ENCODE assay signal across 28 mouse cellular contexts in the genomic region with DNA sequence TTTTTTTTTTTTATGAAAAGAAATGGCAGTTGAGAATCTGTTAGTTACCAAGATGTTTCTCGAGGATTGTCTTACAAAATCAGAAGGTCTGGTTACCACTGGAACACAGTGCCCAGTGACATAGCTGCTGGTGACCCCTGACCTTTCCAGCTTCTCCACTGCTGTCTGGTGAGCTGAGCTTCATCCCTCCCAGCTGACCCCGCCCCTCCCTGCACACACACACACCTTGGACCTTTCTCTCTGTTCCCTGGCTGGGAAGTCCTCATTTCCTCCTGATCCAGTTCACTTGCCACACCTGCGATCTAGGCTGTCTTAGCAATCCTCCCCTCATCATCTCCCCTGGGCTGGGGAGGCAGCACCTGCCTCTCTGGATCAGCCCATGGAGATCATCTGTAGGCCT. TPM values are rescaled to one million over a fixed set of nuclear protein-coding genes. Genes with fewer than 3 reads are reported as not detected.
DNase-seq lines count a peak whose midpoint lies in the region; ATAC-seq and TF ChIP-seq lines count a peak whose summit lies in the region.
"Had no signal": no experiment of that assay in that cellular context is flagged by ENCODE, and none has a peak within 500 bp of the region (broad histone marks: within the 10 kb centered on the region; RNA-seq: fewer than 3 reads in every experiment).

No protein-coding gene starts in this region.

- DNase-seq in kidney, postnatal 25 days: peak; percentile 45 to 81
- DNase-seq in liver, postnatal 0 days: peak; percentile 14
- no peak for DNase-seq in liver, embryonic 11.5 days (ENCODE audit: low spot score)
- no peak for DNase-seq in adrenal gland, postnatal 25 days
- DNase-seq: adrenal gland, adult 2 months; adrenal gland, postnatal 14 days; B cell, adult 2 months; cerebellum, adult 11-12 months; cerebellum, adult 8-10 months; cerebellum, postnatal 10 days; cerebellum, postnatal 36 days; gastrocnemius, postnatal 10 days; gastrocnemius, postnatal 36 days; heart, adult 2 months; heart, postnatal 14 days; heart, postnatal 4 days had no signal

- peaks cover 7% of the 10 kb centered on the region; the same call in 1 of the 2 replicates for H3K4me1 ChIP-seq in intestine, embryonic 16.5 days (ENCODE audit: control insufficient read depth, insufficient read depth, low read length)
- H3K4me1 ChIP-seq in intestine, embryonic 15.5 days (replicated peaks): peaks cover 6% of the 10 kb centered on the region; the same call in 1 of the 2 replicates
- peaks cover 10% of the 10 kb centered on the region for H3K4me1 ChIP-seq in kidney, embryonic 15.5 days
- peaks cover 11% of the 10 kb centered on the region; the same call in 1 of the 2 replicates for H3K4me1 ChIP-seq in liver, postnatal 0 days (ENCODE audit: insufficient read depth)
- no peaks in the 10 kb centered on the region for H3K4me1 ChIP-seq in liver, embryonic 11.5 days (replicated peaks; ENCODE audit: control insufficient read depth, insufficient read depth, low read length)
- H3K4me1 ChIP-seq: embryonic facial prominence, embryonic 12.5 days; embryonic facial prominence, embryonic 15.5 days; forebrain, embryonic 15.5 days had no signal

- TF ChIP-seq EP300 in liver, postnatal 0 days (IDR thresholded peaks at IDR 0.05; ENCODE audit: low read depth): no peak

- H3K9me3 ChIP-seq in intestine, embryonic 16.5 days (ENCODE audit: control insufficient read depth, low read length): no peaks in the 10 kb centered on the region
- H3K9me3 ChIP-seq in intestine, embryonic 15.5 days: no peaks in the 10 kb centered on the region
- H3K9me3 ChIP-seq in kidney, embryonic 15.5 days (replicated peaks): no peaks in the 10 kb centered on the region
- no peaks in the 10 kb centered on the region for H3K9me3 ChIP-seq in liver, postnatal 0 days (ENCODE audit: low read length)
- H3K9me3 ChIP-seq in liver, embryonic 11.5 days (ENCODE audit: control insufficient read depth, low read length): no peaks in the 10 kb centered on the region
- H3K9me3 ChIP-seq: embryonic facial prominence, embryonic 12.5 days; embryonic facial prominence, embryonic 15.5 days; forebrain, embryonic 15.5 days; G1E; heart, embryonic 10.5 days; heart, embryonic 13.5 days had no signal

- 52% methylated on average over 3 of the region's 3 CpGs for WGBS in intestine, embryonic 16.5 days
- 51% methylated on average over 3 of the region's 3 CpGs for WGBS in intestine, embryonic 15.5 days
- 66% methylated on average over 3 of the region's 3 CpGs for WGBS in kidney, embryonic 15.5 days
- WGBS in liver, postnatal 0 days (ENCODE audit: insufficient replicate concordance): 46% methylated on average over 3 of the region's 3 CpGs
- 49% methylated on average over 3 of the region's 3 CpGs for WGBS in liver, embryonic 11.5 days

- H3K4me3 ChIP-seq in intestine, embryonic 16.5 days (ENCODE audit: low read length): no peak overlapping the region
- H3K4me3 ChIP-seq in intestine, embryonic 15.5 days (replicated peaks): no peak overlapping the region
- no peak overlapping the region for H3K4me3 ChIP-seq in kidney, embryonic 15.5 days (replicated peaks)
- H3K4me3 ChIP-seq in liver, postnatal 0 days (ENCODE audit: low read depth, low read length): no peak overlapping the region
- no peak overlapping the region for H3K4me3 ChIP-seq in liver, embryonic 11.5 days (ENCODE audit: low read depth, low read length)
- H3K4me3 ChIP-seq: embryonic facial prominence, embryonic 12.5 days; embryonic facial prominence, embryonic 15.5 days; forebrain, embryonic 15.5 days; heart, adult 2 months; heart, embryonic 10.5 days; heart, embryonic 13.5 days had no signal

- no peak for TF ChIP-seq CTCF in liver, postnatal 0 days (IDR thresholded peaks at IDR 0.05; ENCODE audit: low read depth)

- H3K27ac ChIP-seq in intestine, embryonic 16.5 days (ENCODE audit: low read length): no peak overlapping the region
- no peak overlapping the region for H3K27ac ChIP-seq in intestine, embryonic 15.5 days
- no peak overlapping the region for H3K27ac ChIP-seq in kidney, embryonic 15.5 days
- peak overlapping the region; percentile 59 for H3K27ac ChIP-seq in liver, postnatal 0 days (ENCODE audit: low read depth)
- H3K27ac ChIP-seq in liver, embryonic 11.5 days (ENCODE audit: low read depth, low read length): no peak overlapping the region
- H3K27ac ChIP-seq: embryonic facial prominence, embryonic 12.5 days; embryonic facial prominence, embryonic 15.5 days; forebrain, embryonic 15.5 days; heart, adult 2 months; heart, embryonic 10.5 days; heart, embryonic 13.5 days; hindbrain, embryonic 14.5 days; hindbrain, postnatal 0 days had no signal

- H3K9ac ChIP-seq in intestine, embryonic 16.5 days (ENCODE audit: low read depth, low read length): no peak overlapping the region
- no peak overlapping the region for H3K9ac ChIP-seq in intestine, embryonic 15.5 days
- no peak overlapping the region for H3K9ac ChIP-seq in kidney, embryonic 15.5 days
- H3K9ac ChIP-seq in liver, postnatal 0 days (replicated peaks): no peak overlapping the region
- no peak overlapping the region for H3K9ac ChIP-seq in liver, embryonic 11.5 days (ENCODE audit: low read depth, low read length)
- H3K9ac ChIP-seq: embryonic facial prominence, embryonic 12.5 days; embryonic facial prominence, embryonic 15.5 days; forebrain, embryonic 15.5 days; heart, embryonic 13.5 days; hindbrain, embryonic 14.5 days had no signal

- 0 out of 2 replicates have a peak, but pooled peaks cover 3% of the 10 kb centered on the region for H3K27me3 ChIP-seq in intestine, embryonic 16.5 days (replicated peaks; ENCODE audit: control insufficient read depth, insufficient read depth, low read length)
- H3K27me3 ChIP-seq in intestine, embryonic 15.5 days (replicated peaks): no peaks in the 10 kb centered on the region; the same call in 1 of the 2 replicates
- H3K27me3 ChIP-seq in kidney, embryonic 15.5 days: 0 out of 2 replicates have a peak, but pooled peaks cover 2% of the 10 kb centered on the region
- no peaks in the 10 kb centered on the region for H3K27me3 ChIP-seq in liver, postnatal 0 days (ENCODE audit: insufficient read depth, low read length)
- 0 out of 2 replicates have a peak, but pooled peaks cover 4% of the 10 kb centered on the region for H3K27me3 ChIP-seq in liver, embryonic 11.5 days (replicated peaks; ENCODE audit: control insufficient read depth, insufficient read depth, low read length)
- H3K27me3 ChIP-seq: embryonic facial prominence, embryonic 15.5 days; Patski had no signal

- H3K4me2 ChIP-seq in intestine, embryonic 16.5 days (ENCODE audit: low read depth, low read length): no peak overlapping the region
- H3K4me2 ChIP-seq in intestine, embryonic 15.5 days (replicated peaks): no peak overlapping the region
- no peak overlapping the region for H3K4me2 ChIP-seq in kidney, embryonic 15.5 days
- H3K4me2 ChIP-seq in liver, postnatal 0 days (ENCODE audit: low read depth, low read length): no peak overlapping the region
- H3K4me2 ChIP-seq in liver, embryonic 11.5 days: no peak overlapping the region
- H3K4me2 ChIP-seq: embryonic facial prominence, embryonic 12.5 days; embryonic facial prominence, embryonic 15.5 days; forebrain, embryonic 15.5 days; heart, embryonic 13.5 days; hindbrain, embryonic 14.5 days had no signal

- peak; percentile 19; the same call in 1 of the 2 replicates for ATAC-seq in intestine, embryonic 16.5 days
- ATAC-seq in intestine, embryonic 15.5 days: no peak
- no peak for ATAC-seq in kidney, embryonic 15.5 days (replicated peaks; ENCODE audit: low FRiP score)
- ATAC-seq in liver, postnatal 0 days: no peak
- ATAC-seq in liver, embryonic 11.5 days (replicated peaks; ENCODE audit: low FRiP score): no peak
- ATAC-seq: forebrain, embryonic 15.5 days; hindbrain, postnatal 0 days; Patski had no signal

- no peaks in the 10 kb centered on the region for H3K36me3 ChIP-seq in intestine, embryonic 16.5 days (ENCODE audit: control insufficient read depth, insufficient read depth, low read length)
- H3K36me3 ChIP-seq in intestine, embryonic 15.5 days: no peaks in the 10 kb centered on the region
- no peaks in the 10 kb centered on the region for H3K36me3 ChIP-seq in kidney, embryonic 15.5 days
- no peaks in the 10 kb centered on the region for H3K36me3 ChIP-seq in liver, postnatal 0 days (replicated peaks; ENCODE audit: insufficient read depth, low read length)
- no peaks in the 10 kb centered on the region for H3K36me3 ChIP-seq in liver, embryonic 11.5 days (ENCODE audit: control insufficient read depth, insufficient read depth, low read length)
- H3K36me3 ChIP-seq: embryonic facial prominence, embryonic 12.5 days; embryonic facial prominence, embryonic 15.5 days; forebrain, embryonic 15.5 days; G1E; heart, embryonic 10.5 days; heart, embryonic 13.5 days had no signal

RNA-seq across cellular contexts. Expression of a gene that starts 58.3 kb away (rescaled TPM):
- 6.4 and 7.1 TPM in 2 replicates for polyA plus RNA-seq in intestine, embryonic 16.5 days (2015; fragmentation: Nextera tagmentation; extraction: Ambion mirVana)
- 5.1 and 5.7 TPM in 2 replicates for polyA plus RNA-seq in intestine, embryonic 15.5 days (2015; fragmentation: Nextera tagmentation; extraction: Ambion mirVana)
- polyA plus RNA-seq in kidney, embryonic 15.5 days (2015; fragmentation: Nextera tagmentation; extraction: Ambion mirVana): 6.2 and 7.6 TPM in 2 replicates
- polyA plus RNA-seq in liver, postnatal 0 days (2015; fragmentation: Nextera tagmentation; extraction: Ambion mirVana): 23.2 and 23.4 TPM in 2 replicates
- polyA plus RNA-seq in liver, embryonic 11.5 days (2014; fragmentation: Nextera tagmentation; extraction: Ambion mirVana): 43.0 and 46.2 TPM in 2 replicates
- 18.9 and 19.1 TPM in 2 replicates for total RNA-seq in adrenal gland, postnatal 25 days (2021)

Comparison
In these comparisons a context has a peak if more than half of its experiments do, and no peak if none do; other contexts are left out.
1. DNase-seq: peak in kidney, postnatal 25 days (2 of 2) and liver, postnatal 0 days (single experiment); none in liver, embryonic 11.5 days (single experiment) and adrenal gland, postnatal 25 days (single experiment).